Mouse (Mus musculus): Measurements from ENCODE around the gene Haus8.
"Not testable (repeated sequence)": the region's sequence is repeated elsewhere in the genome, so short reads cannot be mapped to it uniquely, and the experiment has no call there.

GRCm38 (mm10) chr8:71319760-71320159, 47.0 kb upstream of the Haus8 start:
- not testable (repeated sequence) for TF ChIP-seq CTCF (IDR thresholded peaks at IDR 0.05; ENCODE audit: low read depth, low read length); POLR2A (IDR thresholded peaks at IDR 0.05; ENCODE audit: borderline replicate concordance, low read depth, low read length)

Measured in bone marrow macrophage, adult 2 months (primary cell).